Mouse (Mus musculus) thymus, adult 2 months (tissue): Measurements from ENCODE around the gene Mto1. TPM values are rescaled to one million over a fixed set of nuclear protein-coding genes. Genes with fewer than 3 reads are reported as not detected.

Source experiments
- DNase-seq: peaks from one replicate; pipeline ENCODE4 v3.0.0; 2021
- H3K27ac ChIP-seq: fragments of 200-500 bp; 2 replicates; pipeline ENCODE4 v1.5.1; 2012; ENCODE audit warnings: low read length, control low read depth; ENCODE audit not compliant: control insufficient read depth, insufficient read depth
- H3K27me3 ChIP-seq: fragments of 200-500 bp; 2 replicates; pipeline ENCODE4 v1.6.1; 2012; ENCODE audit warnings: mild to moderate bottlenecking, low read length, moderate library complexity, mixed read lengths; ENCODE audit not compliant: control insufficient read depth, insufficient read depth
- H3K36me3 ChIP-seq: fragments of 200-500 bp; 2 replicates; pipeline ENCODE4 v1.6.1; 2012; ENCODE audit warnings: mild to moderate bottlenecking, low read length, moderate library complexity; ENCODE audit not compliant: control insufficient read depth, insufficient read depth
- H3K4me1 ChIP-seq: fragments of 200-500 bp; replicated peaks from 2 replicates; pipeline ENCODE4 v1.6.1; 2012; ENCODE audit warnings: low read length; ENCODE audit not compliant: control insufficient read depth, insufficient read depth
- H3K4me3 ChIP-seq: fragments of 200-500 bp; 2 replicates; pipeline ENCODE4 v1.5.1; 2012; ENCODE audit warnings: mild to moderate bottlenecking, low read length, control low read depth, moderate library complexity; ENCODE audit not compliant: control insufficient read depth, insufficient read depth
- CTCF ChIP-seq: fragments of 200-500 bp; IDR thresholded peaks from 2 replicates; pipeline ENCODE4 v1.5.1; 2012; ENCODE audit warnings: mild to moderate bottlenecking, control low read depth, low read length, moderate library complexity, borderline replicate concordance; ENCODE audit not compliant: control insufficient read depth, poor library complexity, insufficient read depth; ENCODE audit errors: extremely low read depth
- POLR2A ChIP-seq: fragments of 200-500 bp; IDR thresholded peaks from 2 replicates; pipeline ENCODE4 v1.6.1; 2012; ENCODE audit warnings: mild to moderate bottlenecking, low read length, control low read depth, moderate library complexity; ENCODE audit not compliant: control insufficient read depth, poor library complexity, insufficient read depth; ENCODE audit errors: extremely low read depth
- WGBS: fragments of 180-500 bp; shearing (Covaris S2); methylation state at CpG from one replicate; pipeline ENCODE4 v1.1.7; 2018; 5-methylcytosine and 5-hydroxymethylcytosine counted together
- polyA plus RNA-seq: library from polyadenylated mRNA; depleted of rRNA; stranded (reverse); fragments of >200 nt; gene quantifications from 2 replicates; pipeline ENCODE4 v1.2.3, GENCODE M21; 2012; rRNA removed

Gene Mto1
- polyA plus RNA-seq, 1 experiment: 22.5 TPM

DNA sequence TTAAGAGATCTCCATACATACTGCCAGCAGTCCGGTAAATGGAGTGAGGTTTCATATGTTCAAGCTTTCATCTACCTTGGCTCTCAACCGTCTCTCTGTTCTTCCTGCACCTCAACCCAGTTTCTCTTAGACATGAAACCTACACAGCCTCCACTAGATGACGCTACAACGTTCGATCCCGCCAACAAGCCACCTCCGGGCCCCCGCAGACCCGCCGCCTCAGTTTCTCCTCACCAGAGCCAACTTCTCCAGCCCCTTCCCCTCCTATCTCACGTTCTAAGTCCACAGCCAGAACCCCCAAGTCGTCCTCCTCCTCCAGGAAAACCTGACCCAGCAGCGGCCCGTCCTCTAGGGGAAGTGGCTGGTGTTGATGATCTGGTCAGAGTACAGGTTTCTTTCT lies 73.7 kb downstream of the Mto1 start:
- Histone ChIP-seq H3K36me3 (no peaks in the 10 kb centered on the region), H3K27me3 (no peaks in the 10 kb centered on the region), H3K4me1 (peaks cover 14% of the 10 kb centered on the region), H3K27ac (no peak overlapping the region), H3K4me3 (peak overlapping the region; percentile 37)
- TF ChIP-seq POLR2A (no peak), CTCF (peak; percentile 80; the same call in 1 of the 2 replicates)
- DNase-seq: peak; percentile 62
- 16% methylated on average over 14 of the region's 14 CpGs for WGBS

Other genes starting within 250 kb of the Mto1 start
- gene Gsta1, start 217.6 kb upstream of the Mto1 start, polyA plus RNA-seq: 0.64 and 0.82 TPM in 2 replicates
- gene Gm3776, start 191.1 kb upstream of the Mto1 start, polyA plus RNA-seq: 0.19 TPM in 1 of 2 replicates, not detected in the other
- gene Gm10639, start 158.3 kb upstream of the Mto1 start, polyA plus RNA-seq: not detected in 2 replicates
- 0.36 TPM in 1 of 2 replicates, not detected in the other for gene Omt2a, start 133.4 kb upstream of the Mto1 start, polyA plus RNA-seq
- 0.28 TPM in 1 of 2 replicates, not detected in the other for gene Omt2b, start 120.6 kb upstream of the Mto1 start, polyA plus RNA-seq
- gene Gsta2, start 92.4 kb upstream of the Mto1 start, polyA plus RNA-seq: 1.4 and 2.1 TPM in 2 replicates
- gene Dppa5a, start 80.0 kb upstream of the Mto1 start, polyA plus RNA-seq: 0.19 TPM in 1 of 2 replicates, not detected in the other
- 0.65 and 0.71 TPM in 2 replicates for gene Ooep, start 69.5 kb upstream of the Mto1 start, polyA plus RNA-seq
- gene Ddx43, start 52.4 kb upstream of the Mto1 start, polyA plus RNA-seq: 0.11 and 0.19 TPM in 2 replicates
- 1.5 and 1.8 TPM in 2 replicates for gene Cgas, start 5.0 kb upstream of the Mto1 start, polyA plus RNA-seq
- 0.19 TPM in 1 of 2 replicates, not detected in the other for gene Gm17324, start 578 bp downstream of the Mto1 start, polyA plus RNA-seq
- 4,171 and 4,540 TPM in 2 replicates for gene Eef1a1, start 40.9 kb downstream of the Mto1 start, polyA plus RNA-seq
- gene Slc17a5, start 139.8 kb downstream of the Mto1 start, polyA plus RNA-seq: 15.5 and 16.6 TPM in 2 replicates
- gene Cd109, start 167.3 kb downstream of the Mto1 start, polyA plus RNA-seq: 0.17 and 0.23 TPM in 2 replicates